Mouse (Mus musculus) cerebellum, adult 8-10 months (tissue): ENCODE measurements around the gene Fbxo30.

Experiments
- DNase-seq: peaks from one replicate; pipeline ENCODE4 v3.0.0; 2022

Fbxo30 gene

GRCm38 (mm10) chr10:11323202-11323898 is 42.2 kb downstream of the Fbxo30 start:
- DNase-seq = no peak

DNA sequence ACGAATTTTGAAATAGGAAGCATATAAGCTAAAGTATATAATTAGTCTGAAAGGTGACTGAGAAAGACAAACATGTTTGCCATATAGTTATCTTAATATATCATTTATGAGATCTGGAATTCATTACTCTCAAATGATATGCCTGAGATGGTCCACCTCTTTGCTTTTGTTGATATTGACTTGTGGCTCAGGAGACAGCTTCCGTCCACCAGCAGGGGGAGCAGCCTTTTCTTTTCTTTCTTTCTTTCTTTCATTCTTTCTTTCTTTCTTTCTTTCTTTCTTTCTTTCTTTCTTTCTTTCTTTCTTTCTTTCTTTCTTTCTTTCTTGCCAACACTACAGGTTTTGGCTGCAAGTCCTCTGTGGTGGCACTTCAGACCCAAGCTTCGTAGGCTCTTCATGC is 45.4 kb downstream of the Fbxo30 start:
- DNase-seq = no peak

- DNase-seq = peak; percentile 71
Observed at GRCm38 (mm10) chr10:11343205-11344141, 62.3 kb downstream of the Fbxo30 start, which contains the start of gene Epm2a. TSS of gene Epm2a (plus strand) at chr10:11343404.

GRCm38 (mm10) chr10:11344536-11345468 is 63.7 kb downstream of the Fbxo30 start:
- peak; percentile 18 for DNase-seq
